Mouse (Mus musculus): ENCODE measurements at regions not wholly inside any gene's neighbourhood (a gene's known extent, or its start where the extent isn't known, plus 50 kb on each side); places are given as distances from the start of the nearest gene placed in this dataset.

DNA sequence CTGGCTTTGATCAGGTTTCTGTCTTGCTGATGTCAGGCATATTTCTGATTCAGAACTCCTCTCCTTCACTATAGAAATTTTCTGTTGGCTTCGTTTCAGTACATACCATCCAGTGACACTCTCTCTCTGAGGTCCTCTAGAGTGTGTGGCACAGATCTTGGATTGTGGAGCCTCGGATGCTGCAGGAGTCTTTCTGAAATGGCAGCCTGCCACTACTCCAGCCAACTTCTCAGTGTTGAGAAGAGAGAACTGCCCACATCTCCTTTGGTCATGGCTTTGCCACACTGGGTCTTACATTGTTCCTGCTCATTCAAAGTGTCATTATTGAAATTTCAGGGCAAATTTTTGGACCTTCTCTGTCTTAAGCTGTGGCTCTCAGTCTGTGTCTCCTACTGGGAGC, 172.4 kb upstream of the Rtl1 start:
- peaks cover 53% of the 10 kb centered on the region for H3K9me3 ChIP-seq (replicated peaks; ENCODE audit: low read length)
- dilution Hi-C loops (cut with MboI; ENCODE audit: extremely low pct_ligation_motif_present, extremely low pct_unique_long_range_greater_than_20kb, low sequenced_read_pairs) (no loop called here), in situ Hi-C loops (cut with MboI; ENCODE audit: low pct_ligation_motif_present, low pct_unique_long_range_greater_than_20kb, low sequenced_read_pairs) (no loop called here)
- no peak for DNase-seq (ENCODE audit: extremely low read depth)
- H3K36me3 ChIP-seq (replicated peaks in 1 of 2; ENCODE audit: control insufficient read depth in 1 of 2, insufficient read depth in 1 of 2, low read length in 1 of 2) = no peaks in the 10 kb centered on the region
- no peaks in the 10 kb centered on the region for H3K79me2 ChIP-seq (replicated peaks; ENCODE audit: control insufficient read depth, extremely low read depth, insufficient read depth, poor library complexity, severe bottlenecking)
- no peak for TF ChIP-seq SMC3 (IDR thresholded peaks at IDR 0.05; ENCODE audit: low read depth, low read length)
- TF ChIP-seq TBP (conservative IDR thresholded peaks at IDR 0.05; ENCODE audit: low read depth, low read length) = no peak
- TF ChIP-seq MAX (IDR thresholded peaks at IDR 0.05; ENCODE audit: low read length) = no peak
- no peak for TF ChIP-seq ZC3H11A (IDR thresholded peaks at IDR 0.05; ENCODE audit: low read depth, low read length)
- TF ChIP-seq ETS1 (conservative IDR thresholded peaks at IDR 0.05; ENCODE audit: low read depth, low read length) = no peak
- TF ChIP-seq CHD2 (IDR thresholded peaks at IDR 0.05; ENCODE audit: low read length) = no peak
- no peak for TF ChIP-seq KAT2A (IDR thresholded peaks at IDR 0.05; ENCODE audit: insufficient replicate concordance, low read length)
- TF ChIP-seq CTCF (conservative IDR thresholded peaks at IDR 0.05 in 1 of 2, IDR thresholded peaks at IDR 0.05 in 1 of 2; ENCODE audit: low read depth in 2 of 2, low read length in 2 of 2) = no peak
- no peak for TF ChIP-seq HCFC1 (IDR thresholded peaks at IDR 0.05; ENCODE audit: low read depth, low read length)
- TF ChIP-seq MAZ (IDR thresholded peaks at IDR 0.05; ENCODE audit: low read depth, low read length) = no peak
- TF ChIP-seq POLR2A (IDR thresholded peaks at IDR 0.05; ENCODE audit: low read depth, low read length) = no peak
- no peak overlapping the region for H3K4me2 ChIP-seq (ENCODE audit: insufficient read depth, low read depth, poor library complexity, severe bottlenecking)
- no peaks in the 10 kb centered on the region for H3K27me3 ChIP-seq (replicated peaks)
- H3K4me3 ChIP-seq (replicated peaks in 1 of 3; ENCODE audit: low read depth in 2 of 3, low read length in 2 of 3, poor library complexity in 1 of 3) = no peak overlapping the region
- H3K9ac ChIP-seq (ENCODE audit: insufficient read depth, low read depth) = no peak overlapping the region
- no peaks in the 10 kb centered on the region for H3K4me1 ChIP-seq (ENCODE audit: control insufficient read depth in 1 of 2, insufficient read depth in 2 of 2)
- no peak overlapping the region for H3K27ac ChIP-seq (ENCODE audit: insufficient read depth, low read depth)

GRCm38 (mm10) chr12:109773909-109774313, 173.8 kb upstream of the Rtl1 start:
- H3K9ac ChIP-seq (ENCODE audit: insufficient read depth, low read depth) = no peak overlapping the region
- H3K79me2 ChIP-seq (replicated peaks; ENCODE audit: control insufficient read depth, extremely low read depth, insufficient read depth, poor library complexity, severe bottlenecking) = no peaks in the 10 kb centered on the region
- no peak for DNase-seq (ENCODE audit: extremely low read depth)
- peaks cover 55% of the 10 kb centered on the region for H3K9me3 ChIP-seq (replicated peaks; ENCODE audit: low read length)
- in situ Hi-C loops (cut with MboI; ENCODE audit: low pct_ligation_motif_present, low pct_unique_long_range_greater_than_20kb, low sequenced_read_pairs) = no loop called here
- dilution Hi-C loops (cut with MboI; ENCODE audit: extremely low pct_ligation_motif_present, extremely low pct_unique_long_range_greater_than_20kb, low sequenced_read_pairs) = no loop called here
- no peaks in the 10 kb centered on the region for H3K4me1 ChIP-seq (ENCODE audit: control insufficient read depth in 1 of 2, insufficient read depth in 2 of 2)
- H3K36me3 ChIP-seq (replicated peaks in 1 of 2; ENCODE audit: control insufficient read depth in 1 of 2, insufficient read depth in 1 of 2, low read length in 1 of 2) = no peaks in the 10 kb centered on the region
- H3K27ac ChIP-seq (ENCODE audit: insufficient read depth, low read depth) = no peak overlapping the region
- H3K4me2 ChIP-seq (ENCODE audit: insufficient read depth, low read depth, poor library complexity, severe bottlenecking) = no peak overlapping the region
- H3K4me3 ChIP-seq (replicated peaks in 1 of 3; ENCODE audit: low read depth in 2 of 3, low read length in 2 of 3, poor library complexity in 1 of 3) = no peak overlapping the region
- H3K27me3 ChIP-seq (replicated peaks) = no peaks in the 10 kb centered on the region
- no peak for TF ChIP-seq SMC3 (IDR thresholded peaks at IDR 0.05; ENCODE audit: low read depth, low read length)
- no peak for TF ChIP-seq UBTF (IDR thresholded peaks at IDR 0.05; ENCODE audit: low read depth, low read length)
- no peak for TF ChIP-seq IRF4 (IDR thresholded peaks at IDR 0.05; ENCODE audit: low read depth, low read length)
- no peak for TF ChIP-seq TBP (conservative IDR thresholded peaks at IDR 0.05; ENCODE audit: low read depth, low read length)
- TF ChIP-seq ZC3H11A (IDR thresholded peaks at IDR 0.05; ENCODE audit: low read depth, low read length) = no peak
- no peak for TF ChIP-seq POLR2A (IDR thresholded peaks at IDR 0.05; ENCODE audit: low read depth, low read length)
- no peak for TF ChIP-seq TCF12 (IDR thresholded peaks at IDR 0.05; ENCODE audit: low read depth, low read length)
- TF ChIP-seq NRF1 (IDR thresholded peaks at IDR 0.05; ENCODE audit: low read depth, low read length) = no peak
- no peak for TF ChIP-seq USF2 (conservative IDR thresholded peaks at IDR 0.05; ENCODE audit: low read depth, low read length)
- TF ChIP-seq NELFE (IDR thresholded peaks at IDR 0.05; ENCODE audit: low read depth, low read length) = no peak
- no peak for TF ChIP-seq CTCF (conservative IDR thresholded peaks at IDR 0.05 in 1 of 2, IDR thresholded peaks at IDR 0.05 in 1 of 2; ENCODE audit: low read depth in 2 of 2, low read length in 2 of 2)

Data from CH12.LX (cell line).